Mouse (Mus musculus) olfactory bulb, adult 2 months (tissue): Measurements from ENCODE around the gene Ppp3ca. TPM values are rescaled to one million over a fixed set of nuclear protein-coding genes. Genes with fewer than 3 reads are reported as not detected.
A peak's percentile ranks its signal among the peaks of the same experiment; 100 is the strongest.

Experiments
- H3K27ac ChIP-seq: fragments of 200-500 bp; 2 replicates; pipeline ENCODE4 v1.5.1; 2012; ENCODE audit warnings: low read depth, low read length; ENCODE audit not compliant: insufficient read depth
- H3K4me1 ChIP-seq: fragments of 200-500 bp; 2 replicates; pipeline ENCODE4 v1.6.1; 2012; ENCODE audit warnings: low read length; ENCODE audit not compliant: control insufficient read depth, insufficient read depth
- H3K4me3 ChIP-seq: fragments of 200-500 bp; 2 replicates; pipeline ENCODE4 v1.5.1; 2012; ENCODE audit warnings: mild to moderate bottlenecking, low read depth, low read length, moderate library complexity; ENCODE audit not compliant: insufficient read depth
- CTCF ChIP-seq: fragments of 200-500 bp; IDR thresholded peaks from 2 replicates; pipeline ENCODE4 v1.5.1; 2012; ENCODE audit warnings: low read depth, mild to moderate bottlenecking, low read length, moderate library complexity; ENCODE audit not compliant: insufficient read depth
- POLR2A ChIP-seq: fragments of 200-500 bp; IDR thresholded peaks from 2 replicates; pipeline ENCODE4 v1.6.1; 2012; ENCODE audit warnings: mild to moderate bottlenecking, low read depth, low read length, moderate library complexity; ENCODE audit not compliant: insufficient read depth
- WGBS: fragments of 180-500 bp; shearing (Covaris S2); methylation state at CpG from one replicate; pipeline ENCODE4 v1.1.7; 2018; 5-methylcytosine and 5-hydroxymethylcytosine counted together
- polyA plus RNA-seq: library from polyadenylated mRNA; stranded (reverse); fragments of >200 nt; gene quantifications from 2 replicates; pipeline ENCODE4 v1.2.4, GENCODE M21; 2012; ENCODE audit warnings: low replicate concordance; ENCODE audit not compliant: missing spikeins, insufficient read depth, insufficient read length

Gene Ppp3ca
- polyA plus RNA-seq, 1 experiment, result not detected

GRCm38 (mm10) chr3:136863127-136863526 is 193.2 kb downstream of the Ppp3ca start:
- WGBS, result 96% methylated on average over 5 of the region's 5 CpGs
- H3K27ac ChIP-seq, result no peak overlapping the region
- H3K4me3 ChIP-seq, result no peak overlapping the region
- TF ChIP-seq POLR2A, result no peak
- TF ChIP-seq CTCF, result no peak
- no peaks in the 10 kb centered on the region for H3K4me1 ChIP-seq

GRCm38 (mm10) chr3:136864306-136864705 is 194.4 kb downstream of the Ppp3ca start:
- no peak overlapping the region for H3K27ac ChIP-seq
- no peaks in the 10 kb centered on the region for H3K4me1 ChIP-seq
- TF ChIP-seq POLR2A (no peak), CTCF (no peak)
- H3K4me3 ChIP-seq, result no peak overlapping the region

- no peak for TF ChIP-seq CTCF
- no peak for TF ChIP-seq POLR2A
- H3K27ac ChIP-seq, result no peak overlapping the region
- 86% methylated on average over 4 of the region's 4 CpGs for WGBS
Measured at GRCm38 (mm10) chr3:136865176-136865859, 195.4 kb downstream of the Ppp3ca start.

GRCm38 (mm10) chr3:136866095-136866494 is 196.2 kb downstream of the Ppp3ca start:
- 96% methylated on average over 3 of the region's 3 CpGs for WGBS
- Histone ChIP-seq H3K4me3 (no peak overlapping the region), H3K4me1 (no peaks in the 10 kb centered on the region), H3K27ac (no peak overlapping the region)
- TF ChIP-seq CTCF (no peak), POLR2A (no peak)

More at GRCm38 (mm10) chr3:136865176-136865859, 195.4 kb downstream of the Ppp3ca start:
- no peak overlapping the region for H3K4me3 ChIP-seq
- no peaks in the 10 kb centered on the region for H3K4me1 ChIP-seq

- no peak overlapping the region for H3K27ac ChIP-seq
Measured at GRCm38 (mm10) chr3:136866571-136866970, 196.6 kb downstream of the Ppp3ca start.

GRCm38 (mm10) chr3:136867366-136867765 is 197.4 kb downstream of the Ppp3ca start:
- Histone ChIP-seq H3K4me1 (peaks cover 8% of the 10 kb centered on the region), H3K27ac (no peak overlapping the region), H3K4me3 (no peak overlapping the region)
- no peak for TF ChIP-seq CTCF
- TF ChIP-seq POLR2A, result no peak
- 90% methylated on average over 2 of the region's 2 CpGs for WGBS

More at GRCm38 (mm10) chr3:136866571-136866970, 196.6 kb downstream of the Ppp3ca start:
- 83% methylated on average over 3 of the region's 3 CpGs for WGBS
- Histone ChIP-seq H3K4me1 (peaks cover 3% of the 10 kb centered on the region), H3K4me3 (no peak overlapping the region)
- TF ChIP-seq CTCF, result no peak
- TF ChIP-seq POLR2A, result no peak

- WGBS, result 22% methylated on average over 14 of the region's 14 CpGs
- Histone ChIP-seq H3K4me1 (peaks cover 17% of the 10 kb centered on the region), H3K27ac (peak overlapping the region; percentile 83), H3K4me3 (no peak overlapping the region)
- TF ChIP-seq POLR2A, result no peak
- no peak for TF ChIP-seq CTCF
Measured at GRCm38 (mm10) chr3:136871772-136872532, 202.0 kb downstream of the Ppp3ca start.

- Histone ChIP-seq H3K4me3 (no peak overlapping the region), H3K27ac (peak overlapping the region; percentile 5; the same call in 1 of the 2 replicates), H3K4me1 (peaks cover 17% of the 10 kb centered on the region)
- no peak for TF ChIP-seq POLR2A
- no peak for TF ChIP-seq CTCF
- WGBS, result 50% methylated on average over 8 of the region's 8 CpGs
Measured at GRCm38 (mm10) chr3:136872533-136873095, 202.7 kb downstream of the Ppp3ca start.
